Mouse (Mus musculus) gastrocnemius, postnatal 25 days (tissue): ENCODE results near the gene Tesmin. TPM values are rescaled to one million over a fixed set of nuclear protein-coding genes. Genes with fewer than 3 reads are reported as not detected.

ENCODE experiments used
- DNase-seq: peaks from one replicate; pipeline ENCODE4 v3.0.0; 2022
- total RNA-seq, 2 experiments: library from RNA; stranded (reverse); gene quantifications; 1 replicate in 1 of 2; 2 replicates in 1 of 2; pipeline ENCODE4 v1.2.3; 2021

Tesmin gene
- total RNA-seq, 2 experiments from 2014 or later: 0.43 to 0.80 TPM

DNA sequence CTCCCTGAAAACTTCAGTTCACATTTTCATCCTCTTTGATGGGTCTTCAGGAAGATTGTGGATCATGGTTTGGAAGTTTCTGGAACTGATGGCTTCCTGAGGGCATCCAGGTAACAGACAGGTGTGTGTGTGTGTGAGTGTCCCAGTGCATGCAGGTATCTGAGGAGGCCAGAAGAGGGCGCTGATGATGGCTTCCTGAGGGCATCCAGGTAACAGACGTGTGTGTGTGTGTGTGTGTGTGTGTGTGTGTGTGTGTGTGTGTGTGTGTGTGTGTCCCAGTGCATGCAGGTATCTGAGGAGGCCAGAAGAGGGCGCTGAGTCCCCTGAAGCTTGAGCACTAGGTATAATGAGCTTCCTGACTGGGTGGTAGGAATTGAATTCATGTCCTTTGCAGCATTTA lies 58.7 kb downstream of the Tesmin start:
- no peak for DNase-seq

DNA sequence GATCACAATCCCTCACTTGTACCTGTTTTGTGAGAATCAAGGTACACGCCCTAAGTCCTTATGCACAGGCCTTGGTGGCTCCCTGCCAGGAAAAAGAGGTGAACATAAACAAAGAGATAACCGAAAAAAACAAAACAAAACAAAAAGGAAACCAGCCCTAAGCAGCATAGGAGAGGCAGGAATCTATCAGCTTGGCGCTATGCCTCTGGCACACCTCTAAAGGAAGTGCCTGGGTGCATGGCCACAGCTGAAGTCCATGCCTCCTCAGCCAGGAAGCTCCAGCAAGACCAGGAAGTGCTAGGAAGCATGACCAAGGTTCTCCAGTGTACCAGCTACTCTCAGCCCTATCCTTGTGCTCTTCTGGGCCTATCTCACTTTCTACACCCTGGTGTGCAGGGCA lies 60.6 kb downstream of the Tesmin start:
- DNase-seq: no peak

GRCm38 (mm10) chr19:3450714-3451113 lies 62.1 kb downstream of the Tesmin start:
- no peak for DNase-seq

- peak; percentile 39 for DNase-seq
Observed at GRCm38 (mm10) chr19:3451170-3451569, 62.5 kb downstream of the Tesmin start.

DNA sequence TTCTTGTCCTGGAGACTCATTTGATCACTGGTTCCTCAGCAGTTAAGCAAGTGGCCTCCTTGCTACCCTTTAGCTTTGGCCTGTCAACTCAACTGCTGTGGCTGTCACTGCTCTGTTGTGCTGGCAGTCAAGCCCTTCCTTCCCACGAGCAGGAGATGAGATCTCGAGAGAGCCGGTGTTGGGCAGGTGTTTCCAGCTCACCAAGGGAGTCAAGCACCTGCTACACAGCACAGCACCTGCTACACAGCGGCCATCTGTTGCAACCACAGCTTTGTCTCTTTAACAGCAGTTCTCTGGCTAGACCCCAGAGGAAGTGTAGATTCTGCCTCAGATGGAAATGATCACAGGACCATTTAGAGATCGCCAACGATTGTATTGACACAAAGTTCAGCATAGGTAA lies 63.0 kb downstream of the Tesmin start:
- no peak for DNase-seq

Other genes starting within 250 kb of the Tesmin start
- gene Mrpl21, start 106.0 kb upstream of the Tesmin start, total RNA-seq: 10 to 100 TPM; 57.9 to 63.2 TPM
- gene Ighmbp2, start 105.8 kb upstream of the Tesmin start, total RNA-seq: 1 to 10 TPM; 3.0 to 3.1 TPM
- gene Cpt1a, start 66.5 kb upstream of the Tesmin start, total RNA-seq: 10 to 100 TPM; 13.8 to 14.3 TPM
- under 1 TPM; 0.49 to 0.72 TPM for gene Gal, start 25.7 kb downstream of the Tesmin start, total RNA-seq
- gene Ppp6r3, start 186.9 kb downstream of the Tesmin start, total RNA-seq: 10 to 100 TPM; 47.0 to 50.9 TPM